Mouse (Mus musculus) neural tube, embryonic 11.5 days (tissue): ENCODE measurements around the gene Ctrc. TPM values are rescaled to one million over a fixed set of nuclear protein-coding genes. Genes with fewer than 3 reads are reported as not detected.
"Not testable (repeated sequence)": the region's sequence is repeated elsewhere in the genome, so short reads cannot be mapped to it uniquely, and the experiment has no call there.

Experiments used
- ATAC-seq: fragments of 200-750 bp; cut with Nextera tagmentation; 2 replicates; pipeline ENCODE4 v1.8.0; 2017; ENCODE audit warnings: moderate number of reproducible peaks, mild to moderate bottlenecking, moderate TSS enrichment, moderate library complexity; ENCODE audit not compliant: insufficient read depth, low FRiP score, low TSS enrichment
- DNase-seq: peaks from one replicate; pipeline ENCODE4 v3.0.0-alpha.2; 2015; ENCODE audit warnings: low spot score
- H3K27ac ChIP-seq: fragments of 300-500 bp; sonication (generic); 2 replicates; pipeline ENCODE4 v1.5.1; 2014; ENCODE audit warnings: low read depth, mild to moderate bottlenecking, low read length
- H3K27me3 ChIP-seq: fragments of 300-500 bp; sonication (generic); 2 replicates; pipeline ENCODE4 v1.6.1; 2014; ENCODE audit warnings: mild to moderate bottlenecking, low read length, mixed read lengths; ENCODE audit not compliant: control insufficient read depth, insufficient read depth
- H3K36me3 ChIP-seq: fragments of 300-500 bp; sonication (generic); 2 replicates; pipeline ENCODE4 v1.6.1; 2014; ENCODE audit warnings: mild to moderate bottlenecking, low read length, moderate library complexity, mixed read lengths; ENCODE audit not compliant: control insufficient read depth, insufficient read depth
- H3K4me1 ChIP-seq: fragments of 300-500 bp; sonication (generic); 2 replicates; pipeline ENCODE4 v1.6.1; 2014; ENCODE audit warnings: low read length, mixed read lengths; ENCODE audit not compliant: control insufficient read depth, insufficient read depth
- H3K4me2 ChIP-seq: fragments of 300-500 bp; sonication (generic); 2 replicates; pipeline ENCODE4 v1.6.1; 2014; ENCODE audit warnings: low read depth, mild to moderate bottlenecking, moderate library complexity
- H3K4me3 ChIP-seq: fragments of 300-500 bp; sonication (generic); 2 replicates; pipeline ENCODE4 v1.5.1; 2014; ENCODE audit warnings: low read depth, low read length
- H3K9ac ChIP-seq: fragments of 300-500 bp; sonication (generic); 2 replicates; pipeline ENCODE4 v1.6.1; 2014; ENCODE audit warnings: mild to moderate bottlenecking, low read length
- H3K9me3 ChIP-seq: fragments of 300-500 bp; sonication (generic); 2 replicates; pipeline ENCODE4 v1.6.1; 2016; ENCODE audit warnings: low read length; ENCODE audit not compliant: control insufficient read depth
- WGBS: fragments of 180-500 bp; shearing (Covaris S2); extraction: QIAGEN DNeasy Blood & Tissue Kit; methylation state at CpG from one replicate; pipeline ENCODE4 v1.1.7; 2014; 5-methylcytosine and 5-hydroxymethylcytosine counted together
- polyA plus RNA-seq: library from polyadenylated mRNA; unstranded; fragments of >200 nt; fragmentation: Nextera tagmentation; extraction: Ambion mirVana; gene quantifications from 2 replicates; pipeline ENCODE4 v1.2.1, GENCODE M21; 2014

Ctrc gene
- polyA plus RNA-seq, 1 experiment from 2014 or later: not detected

- no peaks in the 10 kb centered on the region for H3K4me1 ChIP-seq
- H3K36me3 ChIP-seq: peaks cover 11% of the 10 kb centered on the region
- no peaks in the 10 kb centered on the region for H3K9me3 ChIP-seq
- ATAC-seq (no peak), DNase-seq (no peak)
- H3K9ac ChIP-seq: no peak overlapping the region
- WGBS: 93% methylated on average over 8 of the region's 8 CpGs
- no peak overlapping the region for H3K27ac ChIP-seq
- H3K27me3 ChIP-seq: no peaks in the 10 kb centered on the region
- no peak overlapping the region for H3K4me3 ChIP-seq
- H3K4me2 ChIP-seq: no peak overlapping the region
These were observed 64.8 kb downstream of the Ctrc start for GRCm38 (mm10) chr4:141781201-141781985.

DNA sequence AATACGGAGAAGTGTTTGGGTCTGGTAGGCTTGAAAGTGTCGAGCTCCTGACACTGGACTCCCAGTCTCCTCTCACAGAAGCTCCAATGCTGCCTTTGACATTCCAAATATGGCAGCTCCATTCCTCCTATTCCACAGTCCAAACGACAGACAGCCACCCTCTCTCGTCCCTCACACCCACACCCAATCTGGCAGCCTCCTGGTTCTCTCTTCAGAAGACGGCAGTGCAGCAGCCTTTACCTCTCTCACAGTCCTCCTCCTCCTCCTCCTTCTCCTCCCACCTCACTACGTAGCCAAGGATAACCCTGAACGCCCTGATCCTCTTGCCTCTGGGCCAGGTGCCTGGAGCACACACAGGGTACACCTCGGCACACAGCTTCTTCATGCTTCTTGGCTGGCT, 66.3 kb downstream of the Ctrc start:
- H3K4me2 ChIP-seq: no peak overlapping the region
- DNase-seq (no peak), ATAC-seq (no peak)
- no peaks in the 10 kb centered on the region for H3K9me3 ChIP-seq
- peaks cover 11% of the 10 kb centered on the region for H3K36me3 ChIP-seq
- H3K4me1 ChIP-seq: no peaks in the 10 kb centered on the region
- no peaks in the 10 kb centered on the region for H3K27me3 ChIP-seq
- H3K4me3 ChIP-seq: no peak overlapping the region
- no peak overlapping the region for H3K9ac ChIP-seq
- 93% methylated on average over 8 of the region's 8 CpGs for WGBS
- H3K27ac ChIP-seq: no peak overlapping the region

DNA sequence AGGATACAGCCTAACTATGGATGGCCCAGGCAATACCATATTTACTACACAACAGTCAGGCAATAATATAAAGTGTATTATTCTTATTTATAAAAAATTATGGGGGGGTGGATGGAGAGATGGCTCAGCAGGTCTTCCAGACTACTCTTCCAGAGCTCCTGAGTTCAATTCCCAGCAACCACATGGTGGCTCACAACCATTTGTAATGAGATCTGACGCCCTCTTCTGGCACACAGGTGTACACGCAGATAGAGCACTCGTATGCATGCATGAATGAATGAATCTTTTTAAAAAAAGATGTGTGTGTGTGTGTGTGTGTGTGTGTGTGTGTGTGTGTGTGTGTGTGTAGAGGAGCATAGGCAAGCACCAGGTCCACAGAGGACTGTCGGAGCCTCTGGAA, 73.1 kb downstream of the Ctrc start:
- ATAC-seq, H3K4me3 ChIP-seq, DNase-seq, H3K27me3 ChIP-seq, H3K9ac ChIP-seq, H3K4me2 ChIP-seq, H3K27ac ChIP-seq, H3K9me3 ChIP-seq, H3K4me1 ChIP-seq: not testable (repeated sequence)
- H3K36me3 ChIP-seq: peaks cover 17% of the 10 kb centered on the region
- WGBS: 82% methylated on average over 4 of the region's 4 CpGs

DNA sequence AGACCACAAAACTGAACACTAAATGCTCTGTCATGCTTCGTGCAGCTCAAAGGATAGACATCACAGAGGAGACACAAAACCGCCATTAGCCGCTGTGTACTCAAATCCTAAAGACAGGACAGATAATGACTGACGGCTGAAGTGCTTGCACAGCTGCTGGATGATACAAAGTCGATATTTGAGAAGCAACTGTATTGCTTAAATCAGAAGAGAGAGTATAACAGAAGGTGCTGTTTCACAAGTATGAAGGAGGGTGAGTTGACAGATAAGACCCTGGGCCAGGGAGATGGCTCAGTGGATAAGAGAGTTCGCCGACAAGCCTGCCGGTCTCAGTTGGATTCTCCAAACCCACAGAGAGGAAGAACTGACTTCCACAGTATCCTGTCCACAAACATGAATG, 74.3 kb downstream of the Ctrc start:
- Histone ChIP-seq H3K27me3 (no peaks in the 10 kb centered on the region), H3K4me2 (no peak overlapping the region), H3K27ac (no peak overlapping the region), H3K4me3 (no peak overlapping the region), H3K9me3 (no peaks in the 10 kb centered on the region), H3K36me3 (peaks cover 17% of the 10 kb centered on the region), H3K4me1 (no peaks in the 10 kb centered on the region), H3K9ac (no peak overlapping the region)
- no peak for ATAC-seq
- WGBS: 93% methylated on average over 8 of the region's 8 CpGs
- no peak for DNase-seq

GRCm38 (mm10) chr4:141769501-141770160, 76.5 kb downstream of the Ctrc start:
- Histone ChIP-seq H3K36me3 (peaks cover 19% of the 10 kb centered on the region), H3K27ac (no peak overlapping the region), H3K9ac (no peak overlapping the region), H3K4me2 (no peak overlapping the region), H3K27me3 (no peaks in the 10 kb centered on the region), H3K9me3 (no peaks in the 10 kb centered on the region), H3K4me1 (no peaks in the 10 kb centered on the region), H3K4me3 (no peak overlapping the region)
- ATAC-seq (no peak), DNase-seq (no peak)
- 96% methylated on average over 8 of the region's 8 CpGs for WGBS

GRCm38 (mm10) chr4:141767353-141768036, 78.7 kb downstream of the Ctrc start:
- Histone ChIP-seq H3K9ac (no peak overlapping the region), H3K4me2 (no peak overlapping the region), H3K27me3 (no peaks in the 10 kb centered on the region), H3K9me3 (no peaks in the 10 kb centered on the region), H3K4me3 (no peak overlapping the region), H3K4me1 (no peaks in the 10 kb centered on the region), H3K27ac (no peak overlapping the region), H3K36me3 (peaks cover 12% of the 10 kb centered on the region)
- ATAC-seq (no peak), DNase-seq (no peak)
- WGBS: 75% methylated on average over 19 of the region's 19 CpGs

DNA sequence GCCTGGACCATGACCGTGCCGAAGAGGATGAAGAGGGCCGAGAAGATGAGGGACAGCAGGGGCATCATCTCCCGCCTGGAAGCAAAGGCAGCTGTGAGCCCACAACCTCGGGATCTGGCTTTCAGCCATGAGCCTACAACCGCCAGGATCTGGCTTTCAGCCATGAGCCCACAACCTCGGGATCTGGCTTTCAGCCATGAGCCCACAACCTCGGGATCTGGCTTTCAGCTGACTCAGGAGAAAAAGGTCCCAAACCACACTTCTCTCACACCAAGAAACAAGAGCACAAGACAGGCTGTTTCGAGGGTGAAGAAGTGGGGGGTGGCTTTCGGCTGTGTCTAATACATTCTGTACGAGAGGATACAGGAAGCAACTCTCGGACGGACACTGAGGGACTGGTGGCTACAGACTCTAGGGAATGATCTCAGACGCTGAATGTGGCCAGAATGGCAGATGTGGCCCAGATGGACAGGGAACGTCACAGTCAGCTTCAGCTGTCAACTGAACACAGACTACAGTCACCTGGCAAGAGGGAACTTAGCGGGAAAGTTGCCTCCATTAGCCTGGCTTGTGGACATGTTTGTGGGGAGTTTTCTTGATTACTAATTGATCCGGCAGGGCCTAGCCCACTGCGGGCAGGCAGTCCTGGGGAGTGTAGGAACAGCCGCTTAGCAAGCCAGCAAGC, 79.3 kb downstream of the Ctrc start:
- Histone ChIP-seq H3K4me3 (no peak overlapping the region), H3K36me3 (peaks cover 15% of the 10 kb centered on the region), H3K9ac (no peak overlapping the region), H3K4me2 (no peak overlapping the region), H3K27ac (no peak overlapping the region), H3K4me1 (no peaks in the 10 kb centered on the region), H3K9me3 (no peaks in the 10 kb centered on the region), H3K27me3 (no peaks in the 10 kb centered on the region)
- DNase-seq (no peak), ATAC-seq (no peak)
- 82% methylated on average over 19 of the region's 19 CpGs for WGBS

- Histone ChIP-seq H3K4me1 (no peaks in the 10 kb centered on the region), H3K36me3 (peaks cover 15% of the 10 kb centered on the region), H3K27me3 (no peaks in the 10 kb centered on the region), H3K4me2 (no peak overlapping the region), H3K27ac (no peak overlapping the region), H3K4me3 (no peak overlapping the region), H3K9me3 (no peaks in the 10 kb centered on the region), H3K9ac (no peak overlapping the region)
- no peak for DNase-seq
- no peak for ATAC-seq
- WGBS: 97% methylated on average over 8 of the region's 8 CpGs
These were observed 79.9 kb downstream of the Ctrc start for GRCm38 (mm10) chr4:141766316-141766667.
